Mouse (Mus musculus): ENCODE measurements around the gene Vmn1r1.
A peak's percentile ranks its signal among the peaks of the same experiment; 100 is the strongest.

Vmn1r1 gene

DNA sequence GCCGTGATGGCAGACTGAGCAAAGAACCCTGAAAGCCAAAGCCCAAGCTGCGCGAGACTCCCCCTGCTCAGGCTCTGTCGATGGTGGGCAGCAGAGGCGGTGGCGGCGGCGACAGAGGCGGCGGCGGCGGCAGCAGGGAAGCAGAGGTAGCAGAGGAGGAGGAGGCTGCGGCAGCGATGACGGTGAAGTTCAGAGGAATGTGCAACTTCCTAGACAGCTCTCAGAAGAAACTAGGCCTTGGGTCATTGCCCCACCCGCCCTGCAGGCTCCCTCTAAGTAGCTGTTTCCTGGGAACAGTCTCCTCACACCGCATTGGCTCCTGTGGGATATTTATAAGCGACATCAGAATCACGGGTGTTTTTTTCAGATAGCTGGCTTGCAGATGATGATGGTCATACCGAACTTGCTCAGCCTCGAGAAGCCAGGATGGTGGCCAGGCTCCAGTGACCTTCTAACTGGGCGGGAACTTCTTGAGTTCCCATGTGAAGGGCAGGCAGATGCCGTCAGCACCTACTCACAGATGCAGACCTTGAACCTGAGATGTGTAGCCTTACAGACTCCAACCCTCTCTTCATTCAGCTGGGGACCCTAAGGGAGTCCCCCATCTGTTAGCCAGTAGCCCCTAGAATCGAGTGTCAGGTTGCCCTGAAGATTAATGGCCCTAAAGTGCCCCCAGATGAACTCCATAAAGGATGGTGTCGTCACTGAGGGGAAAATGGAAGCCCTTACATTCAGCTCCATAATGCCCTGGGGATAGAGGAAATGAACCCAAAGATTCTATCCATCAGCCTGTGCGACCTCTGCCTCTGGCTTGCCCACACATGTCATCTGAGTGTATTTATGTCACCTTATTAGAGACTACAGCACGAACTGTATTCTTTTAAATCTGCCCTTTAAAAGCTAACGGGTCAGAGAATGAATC lies 26.8 kb downstream of the Vmn1r1 start:
- no peak for DNase-seq

DNA sequence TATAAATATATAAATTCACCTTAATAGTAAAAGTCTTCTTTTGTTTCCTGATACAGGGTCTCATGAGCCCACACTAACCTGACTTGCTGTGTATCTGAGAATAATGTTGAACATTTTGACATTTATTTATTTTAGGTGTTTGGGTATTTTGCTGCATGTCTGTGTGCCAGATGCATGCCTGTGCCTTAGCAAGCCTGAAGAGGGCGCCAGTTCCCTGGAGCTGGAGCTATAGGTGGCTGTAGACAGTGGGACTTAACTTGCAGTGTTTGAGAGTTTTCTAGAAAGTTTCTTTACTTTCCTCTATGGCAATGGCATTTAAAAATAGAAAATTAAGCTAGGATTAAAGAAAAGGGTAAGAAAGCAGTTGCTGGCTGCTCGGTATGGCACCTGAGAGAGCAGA lies 33.5 kb downstream of the Vmn1r1 start:
- DNase-seq = peak; percentile 53

DNA sequence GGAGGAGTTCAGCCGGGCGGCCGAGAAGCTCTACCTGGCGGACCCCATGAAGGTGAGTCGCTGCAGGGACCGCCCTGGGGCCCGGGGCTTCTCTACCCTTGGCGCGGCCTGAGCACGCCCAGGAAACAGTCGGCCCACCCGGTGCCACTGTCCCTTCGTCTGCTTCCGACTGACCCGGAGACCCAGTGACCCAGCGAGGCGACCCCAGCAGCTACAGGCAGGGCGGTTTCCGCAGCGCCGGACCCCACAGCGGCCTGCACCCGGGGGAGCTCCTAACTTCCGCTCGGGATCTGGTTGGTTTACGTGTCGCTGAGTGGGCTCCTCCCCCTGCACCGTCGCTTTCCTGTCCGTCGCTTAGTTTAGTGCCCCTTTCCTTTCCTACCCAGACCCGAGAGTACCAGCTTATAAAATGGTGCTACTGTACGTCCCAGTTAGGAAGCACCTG lies 39.3 kb downstream of the Vmn1r1 start:
- DNase-seq = peak; percentile 92

DNA sequence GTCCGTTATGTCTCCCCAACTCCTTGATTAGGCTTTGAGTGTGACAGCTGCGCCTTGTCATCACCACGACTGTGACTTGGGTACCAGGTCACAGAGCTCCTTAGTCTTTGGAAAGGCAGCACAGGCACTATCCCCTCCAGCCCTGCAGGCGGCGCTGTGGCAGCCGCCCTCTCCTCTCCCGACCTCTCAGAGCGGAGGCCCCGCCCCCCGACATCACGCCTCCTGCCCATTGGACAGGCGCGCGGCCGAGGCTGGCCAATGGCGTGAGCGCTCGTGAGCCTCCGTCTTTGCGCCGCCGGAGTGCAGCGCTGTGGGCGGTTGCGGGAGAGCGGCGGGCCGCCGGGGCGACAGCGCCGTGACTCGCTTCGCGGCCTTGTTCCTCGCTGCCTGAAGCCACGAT lies 39.8 kb downstream of the Vmn1r1 start, which contains the start of gene Srp9:
TSS of gene Srp9 (plus strand) at position 232 of the 400 bp plus-strand sequence.
- DNase-seq = peak; percentile 99

DNA sequence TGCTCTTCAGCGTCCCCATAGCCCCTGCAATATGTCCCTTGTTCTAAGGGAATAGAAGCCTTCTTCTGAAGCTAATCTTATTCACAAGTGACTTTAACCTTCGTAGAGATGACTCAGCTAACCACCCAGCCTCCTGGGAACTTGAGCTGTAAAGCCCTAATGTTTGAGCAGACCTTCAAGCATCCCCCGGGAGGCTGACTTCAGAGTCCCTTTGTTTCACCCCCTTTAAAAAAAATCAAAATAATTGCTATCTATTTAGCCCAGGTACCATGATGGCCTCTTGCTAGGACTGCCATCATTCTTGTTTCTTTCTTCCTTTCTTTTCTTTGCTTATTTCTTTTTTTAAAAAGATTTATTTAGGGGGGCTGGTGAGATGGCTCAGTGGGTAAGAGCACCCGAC lies 41.9 kb downstream of the Vmn1r1 start:
- DNase-seq = no peak

DNA sequence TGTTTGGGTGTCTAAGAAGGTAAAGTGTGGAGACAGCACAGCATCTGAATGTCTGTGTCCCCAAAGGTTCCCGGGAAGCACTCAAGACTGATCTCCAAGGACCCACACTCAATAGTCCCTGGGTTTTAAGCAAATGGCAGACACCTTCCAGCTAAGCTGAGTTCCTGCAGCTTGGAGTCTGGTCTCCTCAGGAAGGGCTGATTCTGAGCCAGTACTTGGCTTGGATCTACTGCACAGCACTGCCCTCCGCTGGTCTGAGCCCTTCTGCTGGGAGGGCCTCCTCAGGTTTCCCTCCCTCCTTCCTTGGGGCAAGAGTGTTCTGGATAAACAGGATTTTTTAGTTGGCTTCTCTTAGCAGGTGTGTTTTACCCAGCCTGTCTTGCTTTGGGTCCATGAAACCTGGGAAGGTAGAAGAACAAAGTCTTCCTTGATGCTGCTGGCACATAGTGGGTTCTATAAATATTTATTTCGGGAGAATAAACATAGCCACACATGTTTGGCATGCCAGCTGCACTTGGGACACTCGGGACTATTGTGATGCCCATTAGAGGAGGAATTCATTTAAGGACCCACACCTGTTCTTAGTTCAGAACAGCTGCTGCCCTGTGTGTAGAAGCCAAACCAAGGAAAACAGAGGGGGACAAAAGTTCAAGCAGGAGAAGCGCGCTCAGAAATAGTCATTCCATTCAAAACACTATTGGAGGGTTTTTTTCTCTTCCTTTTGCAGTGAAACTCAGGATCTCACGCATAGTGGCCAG lies 48.5 kb downstream of the Vmn1r1 start:
- DNase-seq = peak; percentile 75

DNA sequence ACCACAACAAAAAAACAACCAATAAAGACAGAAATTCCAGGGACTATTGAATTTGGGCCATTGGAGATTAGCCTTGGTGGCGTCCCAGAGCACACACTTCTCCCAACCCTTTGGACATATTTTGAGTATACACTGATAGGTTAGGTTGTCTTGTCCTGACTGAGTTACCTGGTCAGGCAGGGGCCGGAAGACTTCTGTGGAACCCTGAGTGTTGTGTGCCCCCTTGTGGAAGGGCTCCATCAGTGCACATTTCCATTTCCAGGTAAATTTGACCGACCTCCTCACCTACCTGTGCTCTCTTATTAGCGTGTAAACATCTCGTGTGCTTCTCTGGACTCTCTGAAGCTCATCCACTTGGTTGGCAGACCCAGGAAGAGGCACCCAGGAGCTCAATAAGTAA lies 49.1 kb downstream of the Vmn1r1 start:
- DNase-seq = peak; percentile 70

DNA sequence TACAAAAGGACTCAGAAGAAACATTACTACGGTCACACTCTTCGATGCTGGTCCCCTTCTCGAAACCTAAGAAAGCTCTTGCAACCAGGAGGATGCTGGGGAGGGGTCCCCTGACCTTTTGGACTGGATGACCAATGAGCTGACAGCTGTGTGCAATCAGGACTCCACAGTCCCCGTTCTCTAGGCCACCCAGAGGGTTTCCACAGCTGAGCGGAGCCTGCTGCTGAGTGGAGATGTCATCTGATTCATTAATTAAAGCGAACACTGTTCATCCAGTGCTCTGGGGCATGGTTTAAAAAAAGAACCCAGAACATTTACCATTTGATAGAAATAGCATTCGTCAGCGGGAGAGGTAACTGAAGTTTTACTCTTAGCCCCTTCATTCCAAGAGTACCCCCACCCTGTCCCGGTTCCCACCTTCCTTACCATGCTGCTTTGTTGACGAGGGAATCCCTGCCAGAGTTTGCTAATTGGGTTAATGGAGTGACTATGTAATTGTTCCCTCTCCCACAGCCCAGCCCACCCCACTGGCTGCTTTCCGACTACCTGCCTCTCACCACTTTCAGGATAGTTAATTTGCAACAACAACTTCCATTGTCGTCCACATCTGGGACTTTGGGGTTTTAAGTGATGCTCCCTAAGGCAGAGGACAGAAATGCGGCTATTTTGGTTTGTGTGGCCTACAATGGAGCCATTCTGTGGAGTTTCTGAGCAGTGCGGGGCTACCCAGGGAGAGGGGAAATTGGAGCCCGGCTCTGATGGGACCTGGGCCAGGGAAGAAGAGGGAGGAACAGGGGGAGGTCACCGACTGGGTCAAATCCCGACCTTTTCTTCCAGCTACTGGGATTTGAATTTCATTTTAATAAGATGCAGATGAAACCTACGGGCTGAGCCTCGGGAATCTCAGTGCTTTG lies 50.4 kb downstream of the Vmn1r1 start:
- no peak for DNase-seq

DNA sequence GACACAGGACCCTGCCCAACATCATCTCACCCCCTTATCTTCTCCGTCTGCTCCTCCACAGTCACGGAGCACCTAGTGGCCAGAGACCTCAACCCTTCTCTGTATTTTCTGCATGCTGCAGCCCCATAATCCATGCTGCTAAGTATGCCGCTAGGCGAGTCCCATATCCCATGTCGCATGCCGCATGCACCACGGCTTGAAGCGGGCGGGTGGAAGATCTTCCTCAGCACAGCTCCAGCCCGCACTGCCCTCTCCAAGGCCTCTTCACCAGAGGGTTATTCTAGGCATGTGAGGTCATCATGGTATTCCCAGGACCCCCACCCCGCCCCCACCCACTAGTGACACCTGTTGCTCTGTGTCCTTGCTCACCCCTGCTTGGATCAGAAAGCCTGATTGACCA lies 51.2 kb downstream of the Vmn1r1 start:
- DNase-seq = no peak

DNA sequence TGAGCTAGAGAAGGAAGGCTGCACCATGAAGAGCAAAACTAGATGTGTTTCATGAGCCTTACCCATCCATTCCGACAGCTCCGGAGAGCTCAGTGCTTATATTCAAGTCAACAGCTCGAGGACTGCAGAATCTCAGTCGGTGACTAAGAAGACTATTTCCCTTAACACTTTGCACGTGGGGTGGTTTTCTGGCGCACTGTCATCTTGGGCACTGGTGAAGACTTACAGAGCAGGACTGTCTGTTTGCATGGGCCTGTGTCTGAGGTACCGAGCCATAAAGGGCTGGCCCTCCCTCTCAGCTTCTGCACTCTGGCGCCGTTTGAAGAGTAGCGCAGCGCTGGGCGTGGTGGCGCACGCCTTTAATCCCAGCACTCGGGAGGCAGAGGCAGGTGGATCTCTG lies 51.9 kb downstream of the Vmn1r1 start:
- no peak for DNase-seq

DNA sequence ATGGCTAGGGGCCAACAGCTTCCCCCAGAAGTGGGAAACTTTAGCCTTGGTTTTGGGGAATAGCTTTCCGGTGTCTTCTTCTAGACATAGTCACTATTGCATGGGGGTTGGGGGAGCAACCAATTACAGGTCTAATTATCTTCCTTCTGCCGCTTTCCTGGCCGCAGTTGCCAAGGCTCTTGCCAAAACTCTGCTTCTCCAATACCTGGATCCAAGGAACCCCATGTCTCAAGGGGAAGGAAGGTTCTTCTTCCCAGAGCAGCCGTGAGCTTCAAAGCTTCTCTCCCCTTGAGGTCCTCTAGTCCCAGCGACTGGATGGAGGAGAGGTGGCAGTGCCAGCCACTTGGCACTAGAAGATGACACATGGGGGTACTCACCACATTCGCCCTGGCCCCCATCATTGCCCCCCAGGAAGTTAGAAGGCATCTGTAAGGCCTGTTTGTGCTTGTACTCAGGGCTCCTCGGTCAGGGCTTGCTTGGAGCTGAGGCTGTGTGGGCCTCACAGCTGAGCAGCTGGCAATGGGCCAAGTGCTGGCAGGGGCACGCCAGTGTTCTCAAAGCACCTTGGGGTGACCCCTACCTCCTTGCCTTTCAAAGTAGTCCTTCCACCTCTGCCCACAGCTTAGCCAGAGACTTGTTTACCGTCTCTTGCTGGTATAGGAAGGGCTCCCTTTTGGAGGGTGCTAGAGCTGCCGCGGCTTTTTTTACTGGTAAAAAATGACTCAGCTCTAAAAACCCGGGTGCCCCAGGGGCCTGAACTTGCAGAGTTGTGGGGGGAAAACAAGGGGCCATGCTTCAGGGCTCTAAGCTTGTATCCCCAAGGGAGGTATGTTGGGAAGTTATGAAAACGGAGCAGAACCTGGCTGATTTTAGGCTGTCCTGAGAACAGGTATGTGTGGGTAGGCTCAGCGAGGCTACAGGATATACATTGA lies 52.6 kb downstream of the Vmn1r1 start:
- peak; percentile 41 for DNase-seq

DNA sequence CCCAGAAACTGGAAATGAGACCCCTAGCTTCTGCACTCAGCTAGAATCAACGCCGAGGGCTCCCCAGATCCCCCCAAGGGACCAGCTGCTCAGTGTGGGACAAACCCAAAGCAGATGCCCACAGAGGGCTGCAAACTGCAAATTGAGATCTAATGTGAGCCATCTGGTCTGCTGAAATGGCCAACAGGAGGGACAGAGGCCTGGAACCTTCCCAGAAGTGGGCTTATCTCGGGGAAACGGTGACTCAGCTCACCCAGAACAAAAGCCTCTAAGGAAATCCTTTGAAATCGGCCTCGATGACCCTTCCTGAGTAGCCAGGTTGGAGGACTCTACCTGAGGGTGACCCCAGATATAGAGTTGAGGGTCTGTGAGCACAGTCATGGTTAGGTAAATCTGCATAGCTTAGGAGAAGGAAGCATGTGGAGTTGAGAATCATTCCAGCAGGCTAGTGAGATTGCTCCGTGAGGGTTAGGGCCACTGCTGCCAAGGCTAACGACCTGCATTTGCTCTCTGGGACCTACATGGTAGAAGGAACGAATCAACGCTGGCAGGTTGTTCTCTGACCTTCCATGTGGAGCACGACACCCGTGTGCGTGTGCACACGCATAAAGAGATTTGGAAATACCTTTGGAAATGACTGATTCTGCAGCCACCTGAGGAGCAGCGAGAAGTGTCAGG lies 53.4 kb downstream of the Vmn1r1 start:
- no peak for DNase-seq

DNA sequence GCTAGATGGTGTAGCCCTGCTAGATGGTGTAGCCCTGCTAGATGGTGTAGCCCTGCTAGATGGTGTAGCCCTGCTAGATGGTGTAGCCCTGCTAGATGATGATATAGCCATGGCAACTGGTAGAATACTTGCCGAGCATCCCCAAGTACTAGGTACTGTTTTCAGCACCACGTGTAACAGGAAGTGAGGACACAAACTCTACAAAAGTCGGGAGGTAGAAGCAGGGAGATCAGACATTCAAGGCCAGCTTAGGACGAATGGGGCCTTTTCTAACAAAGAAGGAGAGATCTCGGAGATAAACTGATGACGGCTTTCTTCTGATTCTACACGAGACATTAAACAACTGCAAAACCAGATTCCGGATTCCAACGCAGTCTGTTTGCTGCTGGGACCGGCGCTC lies 54.1 kb downstream of the Vmn1r1 start:
- no peak for DNase-seq

DNA sequence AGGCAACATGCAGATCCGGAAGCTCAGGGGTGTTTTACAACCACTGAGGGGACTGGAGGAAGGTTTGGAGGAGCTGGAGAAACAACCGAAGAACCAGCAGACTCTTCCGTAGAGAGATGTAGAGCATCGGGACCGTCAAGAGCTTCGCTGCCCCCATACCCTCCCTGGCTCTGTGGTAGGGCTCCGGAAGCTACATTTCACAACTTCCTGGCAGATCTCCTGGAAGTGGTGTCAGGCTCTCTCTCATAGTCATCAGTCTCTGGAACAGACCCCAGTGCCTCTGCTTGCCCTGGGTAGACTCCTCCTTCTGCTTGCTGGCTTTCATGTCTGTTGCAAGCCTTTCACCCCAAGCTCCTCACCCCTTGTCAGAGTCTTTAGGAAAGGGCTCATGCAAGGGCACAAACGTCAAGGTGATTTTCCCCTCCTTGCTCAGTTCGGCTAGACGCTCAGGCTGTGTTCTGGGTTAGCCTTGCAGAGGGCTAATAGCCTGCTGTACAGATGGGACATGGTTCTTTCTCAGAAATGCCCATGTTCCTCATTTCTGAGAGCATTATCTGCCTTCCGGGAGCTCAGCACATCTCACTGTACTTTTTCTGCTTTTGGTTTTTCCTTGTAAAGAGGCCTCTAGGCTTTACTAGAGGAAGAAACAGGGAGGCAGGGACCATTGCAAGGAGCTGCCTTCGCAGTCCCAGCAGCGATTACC lies 55.7 kb downstream of the Vmn1r1 start:
- DNase-seq = peak; percentile 71

DNA sequence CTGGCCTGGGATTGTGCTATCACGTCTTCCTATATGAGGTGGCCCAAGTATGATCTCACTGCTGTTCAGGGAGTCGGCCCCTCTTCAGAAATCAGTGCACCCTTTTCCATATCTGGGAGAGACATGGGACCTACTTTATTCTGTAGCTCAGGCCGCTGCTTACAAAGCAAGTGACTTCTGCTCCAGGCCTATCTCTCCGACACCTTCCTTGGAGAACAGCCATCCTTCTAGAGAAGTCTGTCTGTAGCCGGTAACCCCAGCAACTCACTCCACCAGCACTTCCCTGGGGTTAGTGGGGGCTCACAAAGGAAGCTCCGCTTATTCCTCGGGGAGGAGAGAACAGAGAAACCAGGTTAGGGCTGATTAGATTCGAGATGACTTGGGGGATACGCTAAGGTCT lies 57.0 kb downstream of the Vmn1r1 start:
- no peak for DNase-seq

DNA sequence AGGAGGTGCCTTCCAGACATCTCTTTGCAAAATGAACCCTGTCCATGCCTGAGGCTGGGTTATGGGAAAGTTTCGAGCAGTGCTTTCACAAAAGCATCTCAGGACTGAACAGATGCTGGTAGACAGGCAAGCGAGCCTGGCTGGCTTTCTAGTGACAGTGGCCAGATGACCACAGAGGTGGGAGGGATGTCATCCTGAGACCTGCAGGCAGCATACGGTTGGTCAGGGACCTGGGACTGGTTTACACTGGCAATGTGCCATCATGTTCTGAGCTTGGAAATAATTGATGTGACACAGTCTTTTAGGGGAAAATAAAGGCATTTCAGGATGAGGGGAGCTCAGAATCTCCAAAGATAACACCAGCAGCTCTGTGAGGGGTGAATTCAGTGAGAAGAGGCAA lies 59.3 kb downstream of the Vmn1r1 start:
- no peak for DNase-seq

All from lung, postnatal 36 days (tissue).